Mouse (Mus musculus) lung, postnatal 0 days (tissue): ENCODE data around the gene Ada.

ENCODE experiments used
- CTCF ChIP-seq: IDR thresholded peaks from 2 replicates; pipeline ENCODE4 v1.5.1; 2016; ENCODE audit warnings: antibody characterized with exemption, mild to moderate bottlenecking
- EP300 ChIP-seq: IDR thresholded peaks from 2 replicates; pipeline ENCODE4 v1.6.1; 2016; ENCODE audit warnings: antibody characterized with exemption, mild to moderate bottlenecking, control low read depth

DNA sequence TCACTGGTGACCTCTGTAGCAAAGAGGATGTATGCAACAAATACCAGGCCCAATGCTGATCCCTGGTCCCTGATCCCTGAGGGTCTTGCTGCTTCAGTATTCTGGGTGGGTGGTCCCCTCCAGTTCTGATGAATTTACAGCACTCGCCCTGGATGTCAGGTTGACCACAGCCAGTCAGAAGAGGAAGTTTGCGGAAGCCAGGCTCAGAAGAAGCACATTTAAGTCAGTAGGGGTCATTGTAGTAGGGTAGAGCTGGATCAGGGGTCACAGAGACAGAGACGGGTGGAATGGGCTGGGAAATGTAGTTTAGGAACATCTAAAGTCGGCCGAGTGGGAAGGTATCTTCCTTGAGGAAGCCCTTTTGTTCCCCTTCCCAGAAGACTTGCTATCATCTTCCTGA, 4.2 kb upstream of the Ada start:
- no peak for TF ChIP-seq EP300
- TF ChIP-seq CTCF: no peak
